Mouse (Mus musculus) heart, postnatal 36 days (tissue): ENCODE results near the gene Kcnmb3. TPM values are rescaled to one million over a fixed set of nuclear protein-coding genes. Genes with fewer than 3 reads are reported as not detected.

ENCODE experiments used
- DNase-seq, 2 experiments: peaks; one replicate each; pipeline ENCODE4 v3.0.0; 2021 to 2022
- intact Hi-C: fragments of 180-260 bp; cut with DNase I; formaldehyde crosslinking; loops from one replicate; pipeline ENCODE4 v1.15.1; 2025
- total RNA-seq, 2 experiments: library from RNA; stranded (reverse); gene quantifications; 2 replicates each; pipeline ENCODE4 v1.2.3; 2021

Gene Kcnmb3
- total RNA-seq, 2 experiments from 2014 or later: not detected

DNA sequence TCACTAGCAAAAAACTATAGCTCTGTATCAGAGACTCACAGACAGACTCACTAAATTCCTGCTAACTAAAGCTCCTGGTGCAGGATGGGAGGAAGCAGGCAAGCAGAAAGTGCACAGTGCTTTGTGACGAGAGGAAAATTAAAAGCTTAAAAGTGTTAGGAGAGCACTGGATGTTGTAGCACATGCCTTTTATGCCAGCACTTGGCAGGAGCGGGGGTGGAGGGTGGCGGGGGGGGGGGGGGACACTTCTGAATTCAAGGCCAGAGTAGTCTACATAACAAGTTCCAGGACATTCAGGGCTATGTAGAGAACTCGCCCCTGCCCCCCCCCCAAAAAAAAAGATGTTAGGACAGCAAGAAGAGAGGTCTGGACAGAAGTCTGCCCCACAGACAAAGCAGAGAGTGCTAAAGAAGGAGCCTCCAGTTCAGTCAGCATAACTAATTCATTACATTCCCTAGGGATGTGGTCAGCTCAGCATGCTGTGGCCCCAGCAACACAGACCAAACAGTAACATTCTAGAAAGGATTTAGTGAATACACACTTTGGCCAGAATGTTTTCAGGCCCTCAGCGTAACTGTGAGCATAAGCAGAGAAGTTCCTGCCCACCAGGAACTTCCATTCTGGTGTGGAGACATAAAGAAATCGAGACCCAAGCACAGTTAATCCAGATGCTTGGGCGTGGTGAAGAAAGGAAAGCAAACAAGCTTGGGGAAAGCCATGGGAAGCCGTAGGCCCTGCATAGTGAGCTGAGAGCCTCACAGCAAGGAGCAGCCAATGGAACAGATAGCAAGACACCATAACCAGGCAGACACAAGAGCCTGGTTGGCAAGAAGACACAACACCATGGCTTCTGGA, 4.1 kb upstream of the Kcnmb3 start:
- intact Hi-C loops: no loop called here
- DNase-seq: no peak

GRCm38 (mm10) chr3:32495088-32495770, 3.2 kb upstream of the Kcnmb3 start:
- no peak for DNase-seq
- intact Hi-C loops: no loop called here

GRCm38 (mm10) chr3:32494387-32495087, 2.5 kb upstream of the Kcnmb3 start:
- peak in 1 of 2 experiments; percentile 24 for DNase-seq
- intact Hi-C loops: no loop called here

DNA sequence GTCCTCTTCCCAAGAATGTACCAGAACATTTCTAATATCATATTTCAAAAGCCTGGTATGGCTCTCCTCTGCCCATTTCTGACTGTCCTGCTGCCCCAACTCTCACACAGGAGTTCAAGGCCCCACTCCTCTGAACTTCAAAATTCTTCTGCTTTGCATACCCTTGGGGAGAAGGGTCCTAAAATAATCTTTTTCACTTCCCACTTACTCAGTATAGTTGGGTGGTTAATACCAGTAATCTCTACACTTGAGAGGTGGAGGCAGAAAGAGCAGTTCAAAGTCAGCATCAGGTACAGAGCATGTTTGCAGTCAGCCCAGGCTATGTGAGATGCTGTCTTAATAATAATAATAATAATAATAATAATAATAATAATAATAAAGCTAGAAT, 1.1 kb downstream of the Kcnmb3 start:
- DNase-seq: no peak
- intact Hi-C loops: no loop called here

GRCm38 (mm10) chr3:32490076-32490927, 1.7 kb downstream of the Kcnmb3 start:
- DNase-seq: no peak

DNA sequence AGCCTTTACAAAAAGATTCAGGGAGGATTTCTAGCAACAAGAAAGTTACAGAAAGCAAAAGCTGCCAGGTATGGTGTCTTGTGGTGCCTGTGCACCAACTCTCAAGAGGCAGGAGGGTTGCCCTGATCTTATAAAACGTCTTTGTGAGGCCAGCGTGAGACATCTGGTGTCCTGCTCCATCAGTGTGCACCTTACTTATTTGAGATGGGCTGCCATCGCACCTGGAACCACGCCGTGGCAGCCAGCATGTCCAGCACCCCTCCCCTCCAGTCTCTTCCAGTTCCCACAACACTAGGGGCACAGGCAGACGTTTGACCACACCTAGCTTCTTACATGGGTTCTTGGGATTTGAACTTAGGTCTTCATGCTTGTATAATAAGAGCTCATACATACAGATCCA, 3.9 kb downstream of the Kcnmb3 start:
- DNase-seq: no peak
- intact Hi-C loops: no loop called here

More at GRCm38 (mm10) chr3:32490076-32490927, 1.7 kb downstream of the Kcnmb3 start:
- intact Hi-C loops: no loop called here

GRCm38 (mm10) chr3:32486543-32486942, 5.5 kb downstream of the Kcnmb3 start:
- intact Hi-C loops: no loop called here

GRCm38 (mm10) chr3:32483035-32483434, 9.0 kb downstream of the Kcnmb3 start:
- intact Hi-C loops: no loop called here

More at GRCm38 (mm10) chr3:32486543-32486942, 5.5 kb downstream of the Kcnmb3 start:
- no peak for DNase-seq

GRCm38 (mm10) chr3:32479961-32480360, 12.1 kb downstream of the Kcnmb3 start:
- no peak for DNase-seq
- intact Hi-C loops: no loop called here

More at GRCm38 (mm10) chr3:32483035-32483434, 9.0 kb downstream of the Kcnmb3 start:
- no peak for DNase-seq

DNA sequence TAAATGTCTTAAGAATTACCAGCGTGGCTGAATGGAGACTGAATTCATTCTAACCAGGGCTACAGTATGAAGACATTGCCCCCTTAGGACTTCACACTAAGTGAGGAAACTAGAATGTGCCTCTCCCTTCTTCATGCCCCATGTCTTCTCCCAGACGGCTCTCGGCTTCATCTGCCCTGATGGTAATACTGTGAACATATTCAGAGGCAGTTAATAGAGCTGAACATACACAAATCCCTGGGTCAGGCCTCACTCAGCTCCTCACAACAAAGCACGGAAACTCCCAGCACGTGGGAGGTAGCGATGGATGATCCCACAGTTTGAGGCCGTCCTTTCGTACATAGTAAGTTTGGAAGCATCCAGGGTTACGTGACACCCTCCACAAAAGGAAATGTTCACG, 18.8 kb downstream of the Kcnmb3 start:
- intact Hi-C loops: no loop called here
- no peak for DNase-seq

DNA sequence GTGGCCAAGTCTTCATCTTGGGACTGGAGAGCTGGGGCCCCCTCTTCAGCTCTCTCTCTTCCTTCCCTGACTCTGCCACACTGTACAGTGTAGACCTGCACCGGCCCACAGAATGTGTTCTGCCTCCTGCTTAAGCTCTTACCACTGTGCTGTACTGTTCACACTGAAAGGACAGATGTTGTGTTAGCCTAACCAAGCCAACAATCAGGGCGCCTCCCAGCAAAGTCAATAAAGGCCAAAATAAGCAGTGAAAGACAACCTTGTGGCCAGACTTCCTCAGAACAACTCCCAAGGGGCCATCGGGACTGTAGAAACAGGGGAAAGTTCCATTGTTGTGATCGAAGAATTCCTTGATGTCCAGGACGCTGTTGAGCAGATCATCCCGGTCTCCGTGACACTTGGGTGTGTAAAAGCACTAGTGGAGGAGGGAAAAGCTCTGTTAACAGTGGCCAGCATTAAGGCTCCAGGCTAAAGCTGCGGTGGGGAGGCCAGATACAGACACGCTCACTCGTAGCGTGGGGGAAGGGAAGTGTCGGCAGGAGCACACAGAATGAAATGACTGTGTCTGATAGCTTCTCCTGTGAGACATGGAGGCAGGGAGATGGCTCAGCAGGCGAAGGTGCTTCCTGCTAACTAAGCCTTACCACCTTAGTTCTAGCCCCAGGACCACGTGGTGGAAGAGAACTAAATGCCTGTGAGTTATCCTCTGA, 19.7 kb downstream of the Kcnmb3 start:
- intact Hi-C loops: no loop called here
- peak; percentile 16 to 40 for DNase-seq

GRCm38 (mm10) chr3:32471098-32471497, 20.9 kb downstream of the Kcnmb3 start:
- DNase-seq: no peak
- intact Hi-C loops: no loop called here

GRCm38 (mm10) chr3:32470449-32470848, 21.6 kb downstream of the Kcnmb3 start:
- no peak for DNase-seq
- intact Hi-C loops: no loop called here

DNA sequence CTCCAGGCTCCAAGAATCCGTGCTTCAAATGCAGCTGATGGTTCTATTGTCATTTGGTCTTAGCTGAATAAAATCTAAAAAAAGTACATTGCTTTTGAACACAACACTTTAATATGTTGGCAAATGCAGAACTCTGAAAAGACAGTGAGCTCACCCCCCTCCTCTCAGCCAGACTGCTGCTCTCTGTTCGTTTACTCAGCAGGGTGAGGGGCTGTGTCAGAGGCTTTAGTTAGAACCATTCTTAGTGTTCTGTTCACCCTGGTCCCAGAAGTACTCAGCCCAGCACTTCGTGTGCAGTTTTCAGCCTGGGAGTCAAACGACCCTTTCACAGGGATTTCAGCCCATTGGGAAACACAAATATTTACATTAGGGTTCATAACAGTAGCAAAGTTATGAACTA, 23.6 kb downstream of the Kcnmb3 start:
- intact Hi-C loops: no loop called here
- DNase-seq: no peak

GRCm38 (mm10) chr3:32467321-32467720, 24.7 kb downstream of the Kcnmb3 start:
- intact Hi-C loops: no loop called here
- no peak for DNase-seq

GRCm38 (mm10) chr3:32459777-32460176, 32.3 kb downstream of the Kcnmb3 start:
- intact Hi-C loops: loop anchor here (5.0 kb wide), 1 partner anchor 48 kb away; no protein-coding TSS in a partner anchor
- peak in 1 of 2 experiments; percentile 45 for DNase-seq

GRCm38 (mm10) chr3:32454329-32455021, 37.6 kb downstream of the Kcnmb3 start:
- DNase-seq: no peak

GRCm38 (mm10) chr3:32441710-32442109, 50.3 kb downstream of the Kcnmb3 start:
- intact Hi-C loops: no loop called here
- DNase-seq: no peak

More at GRCm38 (mm10) chr3:32454329-32455021, 37.6 kb downstream of the Kcnmb3 start:
- intact Hi-C loops: loop anchor here (5.0 kb wide), 1 partner anchor 57 kb away; the partner anchor contains the start of gene Pik3ca

GRCm38 (mm10) chr3:32438716-32439115, 53.3 kb downstream of the Kcnmb3 start:
- DNase-seq: no peak
- intact Hi-C loops: loop anchor here (5.0 kb wide), 1 partner anchor 36 kb away; no protein-coding TSS in a partner anchor
